Mouse (Mus musculus) layer of hippocampus, adult 8-10 months (tissue): ENCODE results near the gene Lrrc4c. TPM values are rescaled to one million over a fixed set of nuclear protein-coding genes. Genes with fewer than 3 reads are reported as not detected.

Source experiments
- DNase-seq, 2 experiments: peaks; one replicate each; pipeline ENCODE4 v3.0.0; 2022; ENCODE audit warnings: low spot score in 2 of 2
- microRNA-seq, 2 experiments: library from miRNA; unstranded; fragments of <30 nt; microRNA quantifications; one replicate each; pipeline ENCODE4 v1.2.0; 2022
- total RNA-seq, 4 experiments: library from RNA; stranded (reverse); gene quantifications; 2 replicates each; pipeline ENCODE4 v1.2.4; 2022

Lrrc4c gene
- total RNA-seq, 4 experiments from 2014 or later = 67.3 to 78.3 (median 72.0) TPM

GRCm38 (mm10) chr2:97604182-97604581 lies 1286.2 kb downstream of the Lrrc4c start:
- DNase-seq = no peak

- DNase-seq = no peak
Measured at GRCm38 (mm10) chr2:97604688-97605215, 1286.8 kb downstream of the Lrrc4c start.

GRCm38 (mm10) chr2:97609436-97609835 lies 1291.5 kb downstream of the Lrrc4c start:
- no peak for DNase-seq

- DNase-seq = no peak
Measured at GRCm38 (mm10) chr2:97610566-97610965, 1292.6 kb downstream of the Lrrc4c start.

- DNase-seq = no peak
Measured at GRCm38 (mm10) chr2:97614724-97615123, 1296.8 kb downstream of the Lrrc4c start.

GRCm38 (mm10) chr2:97618589-97618988 lies 1300.6 kb downstream of the Lrrc4c start:
- DNase-seq = no peak

- no peak for DNase-seq
Measured at GRCm38 (mm10) chr2:97639941-97640340, 1322.0 kb downstream of the Lrrc4c start.

DNA sequence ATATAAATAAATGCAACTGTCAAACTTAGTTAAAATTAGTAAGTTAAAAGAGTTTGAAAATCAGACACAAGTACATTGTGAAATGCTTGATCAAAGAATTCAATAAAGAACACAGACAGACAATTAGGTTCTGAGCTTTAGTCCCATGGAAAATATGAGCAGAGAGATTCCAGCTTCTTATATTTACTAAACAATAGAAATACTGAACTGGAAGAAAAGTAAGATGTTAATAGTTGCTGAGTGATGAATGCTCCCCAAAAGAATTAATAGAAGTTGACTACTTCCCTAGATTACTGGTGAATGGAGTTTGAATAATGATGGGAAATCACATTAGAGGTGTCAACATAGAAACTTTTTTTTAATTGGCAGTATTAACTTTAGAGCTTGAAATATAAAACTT lies 1323.7 kb downstream of the Lrrc4c start:
- no peak for DNase-seq

DNA sequence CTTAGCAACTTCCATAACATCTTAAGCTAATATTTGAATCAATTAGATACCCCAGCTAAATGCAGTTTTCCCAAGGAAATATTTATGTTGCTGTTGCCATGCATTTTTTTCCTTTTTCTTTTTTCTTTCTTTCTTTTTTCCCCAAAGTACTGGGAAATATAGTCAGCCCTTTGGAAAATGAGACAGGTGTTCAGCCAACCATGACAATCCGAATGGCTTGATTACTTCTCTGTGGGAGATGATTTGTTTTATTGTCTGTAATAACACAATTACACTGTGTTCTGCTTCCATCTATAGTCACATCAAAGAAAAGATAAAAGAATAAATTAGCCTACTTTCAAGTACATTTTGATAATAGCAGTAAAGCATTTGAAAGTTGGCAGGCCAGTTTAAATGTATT lies 1334.7 kb downstream of the Lrrc4c start:
- DNase-seq = no peak

Small RNAs within 50 kb of the gene (microRNA-seq; reads per million reads assigned to microRNA genes)
- 0 reads per million in 2 experiments for gene Gm44320
